Mouse (Mus musculus): ENCODE measurements around the gene Calr. TPM values are rescaled to one million over a fixed set of nuclear protein-coding genes. Genes with fewer than 3 reads are reported as not detected.
A peak's percentile ranks its signal among the peaks of the same experiment; 100 is the strongest.

Gene Calr
- total RNA-seq, 1 experiment from 2014 or later = 2,060 TPM

GRCm38 (mm10) chr8:84823653-84824052 lies 23.1 kb downstream of the Calr start:
- ATAC-seq (replicated peaks; ENCODE audit: low read depth, poor library complexity, severe bottlenecking) = peak; percentile 94

GRCm38 (mm10) chr8:84822723-84823122 lies 24.0 kb downstream of the Calr start, which contains the start of gene Dand5:
Gene Dand5, minus strand, starts transcription at chr8:84822823.
- no peak for ATAC-seq (replicated peaks; ENCODE audit: low read depth, poor library complexity, severe bottlenecking)

GRCm38 (mm10) chr8:84816117-84816516 lies 30.6 kb downstream of the Calr start:
- no peak for ATAC-seq (replicated peaks; ENCODE audit: low read depth, poor library complexity, severe bottlenecking)

- peak; percentile 84 for ATAC-seq (replicated peaks; ENCODE audit: low read depth, poor library complexity, severe bottlenecking)
These were observed 31.2 kb downstream of the Calr start for GRCm38 (mm10) chr8:84815547-84815946.

- ATAC-seq (replicated peaks; ENCODE audit: low read depth, poor library complexity, severe bottlenecking) = no peak
These were observed 31.9 kb downstream of the Calr start for GRCm38 (mm10) chr8:84814555-84815441.

- ATAC-seq (replicated peaks; ENCODE audit: low read depth, poor library complexity, severe bottlenecking) = no peak
These were observed 32.5 kb downstream of the Calr start for GRCm38 (mm10) chr8:84814240-84814554.

- no peak for ATAC-seq (replicated peaks; ENCODE audit: low read depth, poor library complexity, severe bottlenecking)
These were observed 32.9 kb downstream of the Calr start for GRCm38 (mm10) chr8:84813830-84814229.

- ATAC-seq (replicated peaks; ENCODE audit: low read depth, poor library complexity, severe bottlenecking) = peak; percentile 63
These were observed 33.7 kb downstream of the Calr start for GRCm38 (mm10) chr8:84813059-84813458.

- ATAC-seq (replicated peaks; ENCODE audit: low read depth, poor library complexity, severe bottlenecking) = no peak
These were observed 35.4 kb downstream of the Calr start for GRCm38 (mm10) chr8:84811303-84811702.

GRCm38 (mm10) chr8:84810896-84811295 lies 35.8 kb downstream of the Calr start:
- peak; percentile 64 for ATAC-seq (replicated peaks; ENCODE audit: low read depth, poor library complexity, severe bottlenecking)

- ATAC-seq (replicated peaks; ENCODE audit: low read depth, poor library complexity, severe bottlenecking) = no peak
These were observed 36.8 kb downstream of the Calr start for GRCm38 (mm10) chr8:84809941-84810280.

- ATAC-seq (replicated peaks; ENCODE audit: low read depth, poor library complexity, severe bottlenecking) = no peak
These were observed 37.4 kb downstream of the Calr start for GRCm38 (mm10) chr8:84809109-84809940.

GRCm38 (mm10) chr8:84806031-84806430 lies 40.7 kb downstream of the Calr start:
- no peak for ATAC-seq (replicated peaks; ENCODE audit: low read depth, poor library complexity, severe bottlenecking)

- ATAC-seq (replicated peaks; ENCODE audit: low read depth, poor library complexity, severe bottlenecking) = peak; percentile 26; the same call in 1 of the 2 replicates
These were observed 46.5 kb downstream of the Calr start, which contains the start of gene Nfix for GRCm38 (mm10) chr8:84799999-84800831. Gene Nfix, minus strand, starts transcription at chr8:84800344.

GRCm38 (mm10) chr8:84799136-84799931 lies 47.4 kb downstream of the Calr start:
- peak; percentile 54 for ATAC-seq (replicated peaks; ENCODE audit: low read depth, poor library complexity, severe bottlenecking)

GRCm38 (mm10) chr8:84798446-84799135 lies 48.1 kb downstream of the Calr start:
- no peak for ATAC-seq (replicated peaks; ENCODE audit: low read depth, poor library complexity, severe bottlenecking)

- no peak for ATAC-seq (replicated peaks; ENCODE audit: low read depth, poor library complexity, severe bottlenecking)
These were observed 48.8 kb downstream of the Calr start for GRCm38 (mm10) chr8:84797971-84798370.

- ATAC-seq (replicated peaks; ENCODE audit: low read depth, poor library complexity, severe bottlenecking) = no peak
These were observed 49.4 kb downstream of the Calr start for GRCm38 (mm10) chr8:84797256-84797797.

- ATAC-seq (replicated peaks; ENCODE audit: low read depth, poor library complexity, severe bottlenecking) = no peak
These were observed 52.2 kb downstream of the Calr start for GRCm38 (mm10) chr8:84794486-84794885.
